Mouse (Mus musculus): Measurements from ENCODE around the gene Slc1a6. TPM values are rescaled to one million over a fixed set of nuclear protein-coding genes. Genes with fewer than 3 reads are reported as not detected.

Gene Slc1a6
- polyA plus RNA-seq, 2 experiments from 2014 or later = not detected

Other genes with a start within 250 kb of the Slc1a6 start
- 10 to 100 TPM; 62.9 to 71.6 TPM for gene Ilvbl, start 206.2 kb upstream of the Slc1a6 start, polyA plus RNA-seq (2017; shearing (Covaris generic))
- 1 to 10 TPM in 1 of 2 experiments, under 1 TPM in 1; 0.46 to 1.1 TPM for gene Syde1, start 188.5 kb upstream of the Slc1a6 start, polyA plus RNA-seq (2017; shearing (Covaris generic))
- gene Olfr1357, start 162.4 kb upstream of the Slc1a6 start, polyA plus RNA-seq (2017; shearing (Covaris generic)) = not detected
- gene Casp14, start 62.2 kb upstream of the Slc1a6 start, polyA plus RNA-seq (2017; shearing (Covaris generic)) = not detected
- not detected for gene Ccdc105, start 27.4 kb upstream of the Slc1a6 start, polyA plus RNA-seq (2017; shearing (Covaris generic))
- gene Olfr1356, start 71.7 kb downstream of the Slc1a6 start, polyA plus RNA-seq (2017; shearing (Covaris generic)) = not detected
- gene Olfr1355, start 95.0 kb downstream of the Slc1a6 start, polyA plus RNA-seq (2017; shearing (Covaris generic)) = not detected
- gene Olfr1354, start 132.7 kb downstream of the Slc1a6 start, polyA plus RNA-seq (2017; shearing (Covaris generic)) = not detected
- not detected for gene Olfr8, start 170.1 kb downstream of the Slc1a6 start, polyA plus RNA-seq (2017; shearing (Covaris generic))
- gene Olfr1353, start 182.8 kb downstream of the Slc1a6 start, polyA plus RNA-seq (2017; shearing (Covaris generic)) = not detected
- gene Olfr1352, start 200.6 kb downstream of the Slc1a6 start, polyA plus RNA-seq (2017; shearing (Covaris generic)) = not detected
- not detected for gene Olfr1351, start 232.0 kb downstream of the Slc1a6 start, polyA plus RNA-seq (2017; shearing (Covaris generic))
- gene Olfr57, start 248.2 kb downstream of the Slc1a6 start, polyA plus RNA-seq (2017; shearing (Covaris generic)) = not detected

All from activated CD4-positive, CD25-positive, alpha-beta regulatory T cell, adult 4 months (primary cell).